Mouse (Mus musculus): ENCODE measurements around the gene Mex3d.

DNA sequence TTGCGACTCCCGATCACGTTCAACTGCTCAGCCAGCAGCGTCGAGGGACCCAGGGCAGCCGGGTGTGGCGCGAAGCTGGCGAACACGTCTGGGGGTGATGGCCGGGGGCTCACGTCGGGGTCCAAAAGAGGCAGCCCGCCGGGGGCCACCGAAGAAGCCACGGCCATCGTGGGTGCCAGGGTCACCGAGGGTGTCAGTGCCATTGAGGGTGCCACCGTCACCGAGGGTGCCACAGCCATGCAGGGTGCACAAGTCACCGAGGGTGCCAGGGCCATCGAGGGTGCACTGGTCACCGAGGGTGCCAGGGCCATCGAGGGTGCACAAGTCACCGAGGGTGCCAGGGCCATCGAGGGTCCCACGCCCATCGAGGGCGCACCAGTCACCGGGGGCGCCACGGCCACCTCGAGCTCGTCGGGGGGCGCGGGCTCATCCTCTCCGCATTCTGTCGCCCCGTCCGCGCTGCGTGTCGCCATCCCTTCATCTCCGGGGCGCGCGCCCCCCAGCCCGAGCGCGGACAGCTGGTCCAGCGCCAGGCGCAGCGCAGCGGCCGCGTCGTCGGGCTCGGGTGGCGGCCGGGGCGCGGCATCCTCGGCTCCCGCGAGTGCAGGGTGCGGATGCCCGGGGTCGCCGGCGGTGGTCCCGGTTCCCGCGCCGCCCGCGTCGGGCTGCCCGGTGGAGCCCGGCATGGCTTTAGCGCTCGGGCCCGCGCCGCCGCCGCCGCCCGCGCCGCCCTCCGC is 556 bp downstream of the Mex3d start:
- TF ChIP-seq POLR2A (IDR thresholded peaks at IDR 0.05; ENCODE audit: low read depth, low read length), result no peak
- TF ChIP-seq CTCF (conservative IDR thresholded peaks at IDR 0.05; ENCODE audit: insufficient read depth, insufficient read length, low read depth, low read length), result no peak
